Mouse (Mus musculus): ENCODE data around the gene Sik1. TPM values are rescaled to one million over a fixed set of nuclear protein-coding genes. Genes with fewer than 3 reads are reported as not detected.

Gene Sik1
- total RNA-seq, 1 experiment: 35.0 TPM

- Histone ChIP-seq H3K9ac (ENCODE audit: insufficient read depth, low read depth, low read length, poor library complexity, severe bottlenecking) (peak overlapping the region; percentile 29; the same call in 1 of the 2 replicates), H3K4me1 (ENCODE audit: control insufficient read depth in 2 of 2, insufficient read depth in 2 of 2, low read length in 2 of 2, poor library complexity in 1 of 2) (peaks cover 15 to 33% of the 10 kb centered on the region in 2 experiments; a peak in 3 of 4 replicates), H3K4me3 (ENCODE audit: insufficient read depth in 1 of 2, low read depth in 1 of 2, low read length in 2 of 2, poor library complexity in 1 of 2, severe bottlenecking in 1 of 2) (peak overlapping the region; percentile 26 to 84), H3K36me3 (ENCODE audit: control insufficient read depth, insufficient read depth, low read length, poor library complexity, severe bottlenecking) (peaks cover 41% of the 10 kb centered on the region), H3K9me3 (ENCODE audit: control insufficient read depth, insufficient read depth, low read depth, low read length) (no peaks in the 10 kb centered on the region), H3K27ac (ENCODE audit: insufficient read depth, low read depth, low read length, poor library complexity, severe bottlenecking) (no peak overlapping the region)
- in situ Hi-C loops (cut with MboI; ENCODE audit: low sequenced_read_pairs in 2 of 2, unreplicated experiment in 2 of 2): no loop called here
- TF ChIP-seq MAFK (IDR thresholded peaks at IDR 0.05; ENCODE audit: insufficient read depth, low read depth, low read length): no peak
- TF ChIP-seq ZC3H11A (IDR thresholded peaks at IDR 0.05; ENCODE audit: borderline replicate concordance, low read depth, low read length): no peak
- no peak for TF ChIP-seq ZNF384 (IDR thresholded peaks at IDR 0.05; ENCODE audit: low read depth, low read length)
- TF ChIP-seq CHD2 (IDR thresholded peaks at IDR 0.05; ENCODE audit: low read depth, low read length): no peak
- no peak for TF ChIP-seq HCFC1 (IDR thresholded peaks at IDR 0.05; ENCODE audit: borderline replicate concordance, insufficient read depth, low read length)
- no peak for DNase-seq (ENCODE audit: low read depth, low spot score)
These were observed 2.0 kb downstream of the Sik1 start for GRCm38 (mm10) chr17:31853448-31854188.

- in situ Hi-C loops (cut with MboI; ENCODE audit: low sequenced_read_pairs in 2 of 2, unreplicated experiment in 2 of 2): no loop called here
- H3K27ac ChIP-seq (ENCODE audit: insufficient read depth, low read depth, low read length, poor library complexity, severe bottlenecking): no peak overlapping the region
- peaks cover 48% of the 10 kb centered on the region for H3K36me3 ChIP-seq (ENCODE audit: control insufficient read depth, insufficient read depth, low read length, poor library complexity, severe bottlenecking)
- peak overlapping the region; percentile 26 to 84 for H3K4me3 ChIP-seq (ENCODE audit: insufficient read depth in 1 of 2, low read depth in 1 of 2, low read length in 2 of 2, poor library complexity in 1 of 2, severe bottlenecking in 1 of 2)
- DNase-seq (ENCODE audit: low read depth, low spot score): no peak
- H3K9me3 ChIP-seq (ENCODE audit: control insufficient read depth, insufficient read depth, low read depth, low read length): no peaks in the 10 kb centered on the region
- peak overlapping the region; percentile 30; the same call in 1 of the 2 replicates for H3K9ac ChIP-seq (ENCODE audit: insufficient read depth, low read depth, low read length, poor library complexity, severe bottlenecking)
- TF ChIP-seq ZNF384 (IDR thresholded peaks at IDR 0.05; ENCODE audit: low read depth, low read length): no peak
- no peak for TF ChIP-seq ZC3H11A (IDR thresholded peaks at IDR 0.05; ENCODE audit: borderline replicate concordance, low read depth, low read length)
- TF ChIP-seq CHD2 (IDR thresholded peaks at IDR 0.05; ENCODE audit: low read depth, low read length): no peak
- peaks cover 15 to 33% of the 10 kb centered on the region in 2 experiments; a peak in 3 of 4 replicates for H3K4me1 ChIP-seq (ENCODE audit: control insufficient read depth in 2 of 2, insufficient read depth in 2 of 2, low read length in 2 of 2, poor library complexity in 1 of 2)
These were observed 2.7 kb downstream of the Sik1 start for GRCm38 (mm10) chr17:31852782-31853447.

GRCm38 (mm10) chr17:31851816-31852476, 3.7 kb downstream of the Sik1 start:
- H3K27ac ChIP-seq (ENCODE audit: insufficient read depth, low read depth, low read length, poor library complexity, severe bottlenecking): no peak overlapping the region
- H3K4me3 ChIP-seq (ENCODE audit: insufficient read depth in 1 of 2, low read depth in 1 of 2, low read length in 2 of 2, poor library complexity in 1 of 2, severe bottlenecking in 1 of 2): no peak overlapping the region
- H3K9me3 ChIP-seq (ENCODE audit: control insufficient read depth, insufficient read depth, low read depth, low read length): no peaks in the 10 kb centered on the region
- no peak for TF ChIP-seq HCFC1 (IDR thresholded peaks at IDR 0.05; ENCODE audit: borderline replicate concordance, insufficient read depth, low read length)
- TF ChIP-seq ZNF384 (IDR thresholded peaks at IDR 0.05; ENCODE audit: low read depth, low read length): no peak
- TF ChIP-seq MAFK (IDR thresholded peaks at IDR 0.05; ENCODE audit: insufficient read depth, low read depth, low read length): no peak
- TF ChIP-seq ZC3H11A (IDR thresholded peaks at IDR 0.05; ENCODE audit: borderline replicate concordance, low read depth, low read length): no peak
- TF ChIP-seq CHD2 (IDR thresholded peaks at IDR 0.05; ENCODE audit: low read depth, low read length): no peak
- in situ Hi-C loops (cut with MboI; ENCODE audit: low sequenced_read_pairs in 2 of 2, unreplicated experiment in 2 of 2): no loop called here
- peaks cover 58% of the 10 kb centered on the region for H3K36me3 ChIP-seq (ENCODE audit: control insufficient read depth, insufficient read depth, low read length, poor library complexity, severe bottlenecking)
- no peak for DNase-seq (ENCODE audit: low read depth, low spot score)
- H3K9ac ChIP-seq (ENCODE audit: insufficient read depth, low read depth, low read length, poor library complexity, severe bottlenecking): no peak overlapping the region
- peaks cover 15 to 29% of the 10 kb centered on the region in 2 experiments; a peak in 3 of 4 replicates for H3K4me1 ChIP-seq (ENCODE audit: control insufficient read depth in 2 of 2, insufficient read depth in 2 of 2, low read length in 2 of 2, poor library complexity in 1 of 2)

GRCm38 (mm10) chr17:31850457-31850980, 5.1 kb downstream of the Sik1 start:
- in situ Hi-C loops (cut with MboI; ENCODE audit: low sequenced_read_pairs in 2 of 2, unreplicated experiment in 2 of 2): no loop called here
- TF ChIP-seq CHD2 (IDR thresholded peaks at IDR 0.05; ENCODE audit: low read depth, low read length) (no peak), HCFC1 (IDR thresholded peaks at IDR 0.05; ENCODE audit: borderline replicate concordance, insufficient read depth, low read length) (no peak), MAFK (IDR thresholded peaks at IDR 0.05; ENCODE audit: insufficient read depth, low read depth, low read length) (no peak), ZNF384 (IDR thresholded peaks at IDR 0.05; ENCODE audit: low read depth, low read length) (no peak), ZC3H11A (IDR thresholded peaks at IDR 0.05; ENCODE audit: borderline replicate concordance, low read depth, low read length) (no peak)
- no peak overlapping the region for H3K27ac ChIP-seq (ENCODE audit: insufficient read depth, low read depth, low read length, poor library complexity, severe bottlenecking)
- H3K9me3 ChIP-seq (ENCODE audit: control insufficient read depth, insufficient read depth, low read depth, low read length): no peaks in the 10 kb centered on the region
- peaks cover 12 to 23% of the 10 kb centered on the region in 2 experiments; a peak in 3 of 4 replicates for H3K4me1 ChIP-seq (ENCODE audit: control insufficient read depth in 2 of 2, insufficient read depth in 2 of 2, low read length in 2 of 2, poor library complexity in 1 of 2)
- H3K4me3 ChIP-seq (ENCODE audit: insufficient read depth in 1 of 2, low read depth in 1 of 2, low read length in 2 of 2, poor library complexity in 1 of 2, severe bottlenecking in 1 of 2): peak overlapping the region in 1 of 2 experiments; percentile 15; a peak in 2 of 4 replicates
- no peak for DNase-seq (ENCODE audit: low read depth, low spot score)
- H3K36me3 ChIP-seq (ENCODE audit: control insufficient read depth, insufficient read depth, low read length, poor library complexity, severe bottlenecking): peaks cover 72% of the 10 kb centered on the region
- peak overlapping the region; percentile 3; the same call in 1 of the 2 replicates for H3K9ac ChIP-seq (ENCODE audit: insufficient read depth, low read depth, low read length, poor library complexity, severe bottlenecking)

Measured in ES-E14 (cell line).